Mouse (Mus musculus) bone marrow macrophage, adult 2 months (primary cell): ENCODE data around the gene Vps72. TPM values are rescaled to one million over a fixed set of nuclear protein-coding genes. Genes with fewer than 3 reads are reported as not detected.
"Not testable (repeated sequence)": the region's sequence is repeated elsewhere in the genome, so short reads cannot be mapped to it uniquely, and the experiment has no call there.

Experiments used
- H3K27ac ChIP-seq: 2 replicates; pipeline ENCODE4 v1.5.1; 2012; ENCODE audit warnings: low read depth, low read length; ENCODE audit not compliant: insufficient read depth
- H3K4me1 ChIP-seq: 2 replicates; pipeline ENCODE4 v1.6.1; 2012; ENCODE audit warnings: low read length; ENCODE audit not compliant: control insufficient read depth, insufficient read depth
- H3K4me3 ChIP-seq: 2 replicates; pipeline ENCODE4 v1.5.1; 2012; ENCODE audit warnings: mild to moderate bottlenecking, low read length, moderate library complexity; ENCODE audit not compliant: insufficient read depth
- CTCF ChIP-seq: IDR thresholded peaks from 2 replicates; pipeline ENCODE4 v1.5.1; 2012; ENCODE audit warnings: low read depth, mild to moderate bottlenecking, low read length, moderate library complexity
- POLR2A ChIP-seq: IDR thresholded peaks from 2 replicates; pipeline ENCODE4 v1.6.1; 2012; ENCODE audit warnings: mild to moderate bottlenecking, low read depth, low read length, borderline replicate concordance
- polyA plus RNA-seq: library from polyadenylated mRNA; stranded (reverse); fragments of >200 nt; gene quantifications from 2 replicates; pipeline ENCODE4 v1.2.4, GENCODE M21; 2012; ENCODE audit not compliant: missing spikeins, insufficient read depth, insufficient read length

Vps72 gene
- polyA plus RNA-seq, 1 experiment, result 57.4 TPM

GRCm38 (mm10) chr3:95130081-95130480 lies 19.3 kb downstream of the Vps72 start:
- H3K4me1 ChIP-seq, result peaks cover 5% of the 10 kb centered on the region; the same call in 1 of the 2 replicates
- no peak overlapping the region for H3K27ac ChIP-seq
- H3K4me3 ChIP-seq, result no peak overlapping the region
- TF ChIP-seq CTCF (no peak), POLR2A (no peak)

DNA sequence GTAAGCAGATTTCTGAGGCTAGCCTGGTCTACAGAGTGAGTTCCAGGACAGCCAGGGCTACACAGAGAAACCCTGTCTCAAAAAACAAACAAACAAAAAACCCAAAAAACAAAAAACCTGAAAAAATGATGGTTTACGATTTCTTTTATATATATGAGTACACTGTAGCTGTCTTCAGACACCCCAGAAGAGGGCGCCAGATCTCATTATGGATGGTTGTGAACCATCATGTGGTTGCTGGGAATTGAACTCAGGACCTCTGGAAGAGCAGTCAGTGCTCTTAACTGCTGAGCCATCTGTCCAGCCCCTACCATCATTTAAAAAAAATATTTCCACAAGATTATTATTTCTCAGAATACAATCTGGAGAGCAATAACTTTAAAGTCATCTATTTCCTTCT lies 21.6 kb downstream of the Vps72 start:
- H3K27ac ChIP-seq, H3K4me3 ChIP-seq: not testable (repeated sequence)
- H3K4me1 ChIP-seq, result peaks cover 16% of the 10 kb centered on the region

- Histone ChIP-seq H3K4me1 (peaks cover 20% of the 10 kb centered on the region), H3K4me3 (peak overlapping the region; percentile 66), H3K27ac (peak overlapping the region; percentile 50; the same call in 1 of the 2 replicates)
- TF ChIP-seq CTCF, result no peak
- TF ChIP-seq POLR2A, result no peak
Observed at GRCm38 (mm10) chr3:95133176-95133575, 22.4 kb downstream of the Vps72 start.

- peaks cover 21% of the 10 kb centered on the region for H3K4me1 ChIP-seq
- peak within 1 kb of the TSS; percentile 96 for H3K27ac ChIP-seq
- TF ChIP-seq POLR2A, result no peak
- TF ChIP-seq CTCF, result no peak; the same call in 1 of the 2 replicates
- H3K4me3 ChIP-seq, result peak within 1 kb of the TSS; percentile 66
Observed at GRCm38 (mm10) chr3:95133680-95134101, 22.9 kb downstream of the Vps72 start, which contains the start of the genes Scnm1 and Lysmd1. Scnm1 (minus strand) TSS chr3:95134011. Lysmd1 (plus strand) TSS chr3:95134088.

GRCm38 (mm10) chr3:95134133-95134532 lies 23.3 kb downstream of the Vps72 start:
- H3K27ac ChIP-seq, H3K4me3 ChIP-seq: not testable (repeated sequence)
- peaks cover 21% of the 10 kb centered on the region for H3K4me1 ChIP-seq

GRCm38 (mm10) chr3:95135023-95135422 lies 24.2 kb downstream of the Vps72 start:
- peaks cover 25% of the 10 kb centered on the region for H3K4me1 ChIP-seq
- TF ChIP-seq POLR2A (no peak), CTCF (no peak)
- peak overlapping the region; percentile 51 for H3K4me3 ChIP-seq
- H3K27ac ChIP-seq, result peak overlapping the region; percentile 96

DNA sequence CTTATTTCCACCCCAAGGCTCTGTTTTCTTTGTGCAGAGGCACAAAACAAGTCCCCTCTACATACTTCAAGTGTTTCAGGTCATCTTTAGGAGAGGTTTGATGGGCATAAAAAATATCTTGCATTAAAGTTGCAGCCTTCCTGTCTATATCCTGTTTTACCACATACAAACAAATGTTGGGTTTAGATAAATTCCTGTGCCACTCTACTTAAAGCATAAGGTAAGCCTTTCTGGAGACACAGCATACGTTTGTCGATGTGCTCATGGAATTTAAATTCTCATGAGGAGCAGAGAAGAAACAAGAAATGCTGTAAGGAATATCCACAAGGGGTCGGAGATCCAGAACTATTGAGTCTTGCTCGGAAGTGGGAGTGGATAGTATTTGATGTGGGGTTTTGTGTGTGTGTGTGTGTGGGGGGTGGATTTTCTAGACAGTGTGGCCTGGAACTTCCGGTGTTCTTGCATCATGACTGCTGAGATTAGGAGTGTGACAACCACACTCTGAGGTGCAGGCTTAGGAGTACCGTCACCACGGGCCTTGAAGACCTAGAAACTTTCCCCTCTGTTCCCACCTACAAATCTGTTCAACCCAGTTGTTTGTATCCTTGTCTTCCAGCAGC lies 24.7 kb downstream of the Vps72 start:
- Histone ChIP-seq H3K4me1 (peaks cover 29% of the 10 kb centered on the region), H3K27ac (peak overlapping the region; percentile 96), H3K4me3 (peak overlapping the region; percentile 30)
- TF ChIP-seq CTCF (no peak), POLR2A (no peak)

GRCm38 (mm10) chr3:95136336-95136735 lies 25.5 kb downstream of the Vps72 start:
- H3K4me1 ChIP-seq, result peaks cover 29% of the 10 kb centered on the region
- TF ChIP-seq POLR2A (no peak), CTCF (no peak)
- peak overlapping the region; percentile 30; the same call in 1 of the 2 replicates for H3K4me3 ChIP-seq
- H3K27ac ChIP-seq, result peak overlapping the region; percentile 96

GRCm38 (mm10) chr3:95139586-95140288 lies 28.9 kb downstream of the Vps72 start:
- Histone ChIP-seq H3K27ac (peak overlapping the region; percentile 93), H3K4me1 (peaks cover 29% of the 10 kb centered on the region), H3K4me3 (peak overlapping the region; percentile 64)
- no peak for TF ChIP-seq POLR2A
- TF ChIP-seq CTCF, result no peak

DNA sequence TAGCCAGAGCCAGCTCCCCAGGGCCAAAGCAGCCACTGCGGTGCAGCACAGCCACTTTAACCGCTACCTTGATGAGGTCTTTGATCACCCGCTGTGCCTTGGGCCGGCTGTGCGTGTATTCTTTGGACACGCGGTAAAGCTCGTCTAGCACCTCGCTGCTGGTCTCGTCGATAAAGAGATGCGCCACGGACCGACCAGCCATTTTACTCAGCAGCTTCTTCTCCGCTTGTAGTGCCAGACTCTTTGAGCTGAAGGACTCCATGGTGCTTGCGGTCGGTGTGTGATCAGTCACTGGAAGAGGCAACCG lies 29.4 kb downstream of the Vps72 start:
- Histone ChIP-seq H3K27ac (peak overlapping the region; percentile 93), H3K4me3 (peak overlapping the region; percentile 64), H3K4me1 (peaks cover 29% of the 10 kb centered on the region)
- TF ChIP-seq POLR2A (no peak), CTCF (no peak)

GRCm38 (mm10) chr3:95140795-95141194 lies 30.0 kb downstream of the Vps72 start:
- Histone ChIP-seq H3K4me1 (peaks cover 28% of the 10 kb centered on the region), H3K4me3 (peak overlapping the region; percentile 64), H3K27ac (peak overlapping the region; percentile 93)
- TF ChIP-seq CTCF (no peak), POLR2A (no peak)
